Mouse (Mus musculus) ES-Bruce4 (cell line): ENCODE results near the gene Col9a1. TPM values are rescaled to one million over a fixed set of nuclear protein-coding genes. Genes with fewer than 3 reads are reported as not detected.

Experiments
- H3K27ac ChIP-seq: 2 replicates; pipeline ENCODE4 v1.5.1; 2012; ENCODE audit warnings: low read length, inconsistent platforms; ENCODE audit not compliant: insufficient read depth
- H3K27me3 ChIP-seq: 2 replicates; pipeline ENCODE4 v1.6.1; 2012; ENCODE audit warnings: mild to moderate bottlenecking, low read length, inconsistent platforms; ENCODE audit not compliant: control insufficient read depth, poor library complexity, insufficient read depth, severe bottlenecking
- H3K36me3 ChIP-seq: 2 replicates; pipeline ENCODE4 v1.6.1; 2012; ENCODE audit warnings: inconsistent platforms, mild to moderate bottlenecking, low read length, moderate library complexity; ENCODE audit not compliant: control insufficient read depth, poor library complexity, insufficient read depth, severe bottlenecking
- H3K4me1 ChIP-seq: one replicate; pipeline ENCODE4 v1.8.1; 2011; ENCODE audit warnings: low read length; ENCODE audit not compliant: control insufficient read depth, insufficient read depth
- H3K4me3 ChIP-seq: 2 replicates; pipeline ENCODE4 v1.5.1; 2011; ENCODE audit warnings: low read depth, mild to moderate bottlenecking, low read length
- H3K9ac ChIP-seq: 2 replicates; pipeline ENCODE4 v1.6.1; 2012; ENCODE audit warnings: low read depth, mild to moderate bottlenecking, inconsistent platforms; ENCODE audit not compliant: poor library complexity, severe bottlenecking
- H3K9me3 ChIP-seq: replicated peaks from 2 replicates; pipeline ENCODE4 v1.6.1; 2012; ENCODE audit warnings: mild to moderate bottlenecking, low read length, inconsistent platforms; ENCODE audit not compliant: control insufficient read depth, poor library complexity, insufficient read depth, severe bottlenecking
- CTCF ChIP-seq: IDR thresholded peaks from one replicate; pipeline ENCODE4 v1.8.1; 2011; ENCODE audit warnings: low read depth, low read length
- EP300 ChIP-seq: IDR thresholded peaks from 2 replicates; pipeline ENCODE4 v1.6.1; 2011; ENCODE audit warnings: low read depth, low read length; ENCODE audit not compliant: insufficient read depth
- POLR2A ChIP-seq: IDR thresholded peaks from one replicate; pipeline ENCODE4 v1.8.1; 2011; ENCODE audit warnings: low read length; ENCODE audit not compliant: insufficient read depth
- polyA plus RNA-seq: library from polyadenylated mRNA; stranded (reverse); fragments of >200 nt; gene quantifications from 2 replicates; pipeline ENCODE4 v1.2.4, GENCODE M21; 2011; ENCODE audit warnings: low read depth; ENCODE audit not compliant: missing spikeins, insufficient read depth, insufficient read length

Gene Col9a1
- polyA plus RNA-seq, 1 experiment = not detected

DNA sequence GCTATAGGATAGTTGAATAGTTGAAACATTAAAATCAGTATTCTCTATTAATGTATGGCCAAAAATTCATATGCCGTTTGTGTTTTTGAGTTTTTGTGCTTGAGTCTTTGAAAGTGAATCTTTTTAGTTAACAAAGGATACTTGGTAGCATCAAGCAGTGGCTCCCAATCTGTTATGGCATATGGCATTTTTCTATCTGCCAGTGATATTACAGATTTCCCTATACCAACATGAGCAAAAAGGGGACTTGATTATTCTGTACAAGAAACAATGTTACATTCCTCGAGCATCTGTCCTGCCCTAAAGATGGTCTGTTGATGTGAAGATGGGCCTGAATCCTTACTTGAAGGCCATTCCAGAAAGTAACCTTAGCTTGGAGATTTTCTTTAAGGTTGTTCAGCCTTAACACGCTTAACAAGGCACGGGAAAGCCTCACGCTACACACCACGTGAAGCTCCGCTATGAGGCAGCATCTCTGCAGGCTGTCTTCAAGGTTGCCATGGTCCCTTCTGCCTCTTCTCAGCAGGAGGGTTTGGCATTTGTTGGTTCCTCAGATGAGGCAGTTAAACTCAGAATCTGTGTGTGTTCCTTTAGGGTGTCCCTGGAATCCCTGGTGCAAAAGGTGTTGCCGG, 45.7 kb downstream of the Col9a1 start:
- TF ChIP-seq EP300 (no peak), POLR2A (no peak), CTCF (no peak)
- no peaks in the 10 kb centered on the region for H3K9me3 ChIP-seq
- no peak overlapping the region for H3K27ac ChIP-seq
- no peaks in the 10 kb centered on the region for H3K4me1 ChIP-seq
- no peaks in the 10 kb centered on the region; the same call in 1 of the 2 replicates for H3K27me3 ChIP-seq
- no peak overlapping the region for H3K9ac ChIP-seq
- H3K4me3 ChIP-seq = no peak overlapping the region
- H3K36me3 ChIP-seq = no peaks in the 10 kb centered on the region

DNA sequence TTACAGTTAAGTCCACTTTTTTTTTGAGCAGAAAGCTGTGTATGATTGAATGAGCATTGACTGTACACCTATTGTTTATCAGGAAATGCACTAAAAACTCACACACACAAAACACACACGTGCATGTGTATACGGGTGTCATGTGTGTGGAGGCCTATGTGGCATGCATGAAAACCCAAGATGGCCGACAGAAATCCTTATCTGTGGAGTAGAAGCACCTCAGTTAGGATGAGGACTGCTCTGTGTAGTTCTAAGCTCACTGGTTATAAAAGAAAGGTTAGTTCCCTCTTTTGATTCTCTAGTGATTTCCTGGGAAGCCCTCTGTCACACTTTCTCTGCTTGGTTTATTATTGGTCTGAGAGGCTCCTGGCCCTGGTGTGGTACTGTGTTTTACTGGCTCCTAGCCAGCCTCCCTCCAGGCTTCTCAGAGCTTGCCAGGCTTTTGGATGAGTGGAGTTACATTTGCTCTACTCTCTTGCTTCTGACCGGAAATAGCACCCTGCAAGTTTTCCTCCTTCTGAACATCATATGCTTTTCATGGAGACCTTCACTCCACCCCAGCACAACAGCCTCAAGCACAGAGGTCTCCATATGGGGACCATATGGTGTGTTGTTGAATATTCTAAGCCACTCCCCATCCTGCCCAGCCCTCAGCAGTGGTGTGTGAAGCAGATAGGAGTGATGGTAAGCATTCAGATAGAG, 48.6 kb downstream of the Col9a1 start:
- TF ChIP-seq POLR2A (no peak), CTCF (no peak), EP300 (no peak)
- H3K4me1 ChIP-seq = no peaks in the 10 kb centered on the region
- no peak overlapping the region for H3K4me3 ChIP-seq
- no peak overlapping the region for H3K9ac ChIP-seq
- H3K27me3 ChIP-seq = no peaks in the 10 kb centered on the region; the same call in 1 of the 2 replicates
- no peak overlapping the region for H3K27ac ChIP-seq
- H3K9me3 ChIP-seq = no peaks in the 10 kb centered on the region
- H3K36me3 ChIP-seq = no peaks in the 10 kb centered on the region

DNA sequence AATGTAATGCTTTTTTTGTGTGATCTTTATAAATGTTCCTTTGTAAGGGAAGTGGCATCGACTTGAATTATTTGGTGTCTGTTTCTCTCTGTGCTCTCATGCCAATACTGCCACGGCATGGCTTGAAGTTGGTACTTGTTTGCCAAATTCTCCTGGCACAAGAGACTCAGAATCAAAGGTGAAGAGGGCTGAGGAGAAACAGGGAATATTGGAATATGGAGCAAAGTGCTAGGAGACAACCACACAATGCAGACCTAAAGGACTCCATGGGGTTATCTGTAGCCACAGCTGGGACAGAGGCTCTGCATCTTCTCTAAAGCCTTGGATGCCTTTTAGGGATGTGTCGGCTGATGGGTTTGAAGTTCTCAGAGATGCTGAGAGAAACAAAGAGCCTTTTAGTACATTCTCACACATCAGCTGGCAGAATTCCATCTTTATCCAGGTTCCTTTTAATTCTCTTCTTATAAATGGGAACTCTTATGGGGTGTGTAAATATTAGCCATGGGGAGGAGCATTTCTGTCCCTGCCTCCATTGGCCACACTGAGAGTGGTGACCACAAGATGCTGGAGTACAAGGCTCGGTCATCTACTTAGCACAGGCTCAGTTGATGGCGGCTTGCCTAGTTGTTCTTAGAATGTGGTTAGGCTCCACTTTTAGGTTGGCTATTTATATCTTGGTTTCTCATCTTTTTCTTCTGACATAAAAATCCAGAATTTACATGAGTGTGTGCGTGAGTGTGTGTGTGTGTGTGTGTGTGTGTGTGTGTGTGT, 49.7 kb downstream of the Col9a1 start:
- no peak overlapping the region for H3K4me3 ChIP-seq
- H3K27me3 ChIP-seq = no peaks in the 10 kb centered on the region; the same call in none of the 2 replicates
- no peaks in the 10 kb centered on the region for H3K9me3 ChIP-seq
- H3K36me3 ChIP-seq = no peaks in the 10 kb centered on the region
- no peak for TF ChIP-seq POLR2A
- no peak for TF ChIP-seq CTCF
- no peaks in the 10 kb centered on the region for H3K4me1 ChIP-seq
- H3K9ac ChIP-seq = no peak overlapping the region
- no peak overlapping the region for H3K27ac ChIP-seq

GRCm38 (mm10) chr1:24229552-24229951, 52.1 kb downstream of the Col9a1 start:
- Histone ChIP-seq H3K9me3 (no peaks in the 10 kb centered on the region), H3K36me3 (no peaks in the 10 kb centered on the region), H3K9ac (no peak overlapping the region), H3K4me1 (no peaks in the 10 kb centered on the region), H3K4me3 (no peak overlapping the region), H3K27ac (no peak overlapping the region), H3K27me3 (no peaks in the 10 kb centered on the region; the same call in none of the 2 replicates)
- TF ChIP-seq EP300 (no peak), CTCF (no peak), POLR2A (no peak)

DNA sequence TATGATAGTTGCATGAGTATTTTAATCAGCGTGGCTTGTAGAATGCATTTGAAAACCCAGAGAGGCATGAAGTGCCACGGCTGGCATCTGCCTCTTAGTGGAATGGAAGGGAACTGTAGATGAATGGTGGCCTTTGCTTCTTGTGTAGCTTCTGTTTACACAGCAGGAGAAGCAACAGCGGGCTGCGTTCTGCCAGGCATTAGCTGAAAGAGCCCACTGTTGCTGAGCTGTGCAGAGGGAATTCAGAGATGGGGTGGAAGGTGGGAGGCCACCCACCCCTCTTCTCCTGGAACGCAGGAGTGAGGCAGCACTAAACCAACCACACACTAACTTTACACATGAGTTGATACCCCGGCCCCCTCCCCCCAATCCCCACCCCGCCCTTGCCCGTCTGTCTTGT, 53.0 kb downstream of the Col9a1 start:
- H3K36me3 ChIP-seq = no peaks in the 10 kb centered on the region
- no peak overlapping the region for H3K27ac ChIP-seq
- H3K4me3 ChIP-seq = no peak overlapping the region
- no peaks in the 10 kb centered on the region for H3K4me1 ChIP-seq
- H3K9ac ChIP-seq = no peak overlapping the region
- H3K9me3 ChIP-seq = no peaks in the 10 kb centered on the region
- TF ChIP-seq EP300 = no peak
- no peak for TF ChIP-seq CTCF
- TF ChIP-seq POLR2A = no peak
- H3K27me3 ChIP-seq = no peaks in the 10 kb centered on the region; the same call in none of the 2 replicates
